Mouse (Mus musculus) left cerebral cortex, adult 9 months (tissue): Measurements from ENCODE around the gene Slc9a9.

ENCODE experiments used
- DNase-seq, 2 experiments: peaks; one replicate each; pipeline ENCODE4 v3.0.0; 2022; ENCODE audit warnings: low spot score in 2 of 2

The Slc9a9 gene

GRCm38 (mm10) chr9:94732599-94733287 lies 63.0 kb downstream of the Slc9a9 start:
- no peak for DNase-seq

DNA sequence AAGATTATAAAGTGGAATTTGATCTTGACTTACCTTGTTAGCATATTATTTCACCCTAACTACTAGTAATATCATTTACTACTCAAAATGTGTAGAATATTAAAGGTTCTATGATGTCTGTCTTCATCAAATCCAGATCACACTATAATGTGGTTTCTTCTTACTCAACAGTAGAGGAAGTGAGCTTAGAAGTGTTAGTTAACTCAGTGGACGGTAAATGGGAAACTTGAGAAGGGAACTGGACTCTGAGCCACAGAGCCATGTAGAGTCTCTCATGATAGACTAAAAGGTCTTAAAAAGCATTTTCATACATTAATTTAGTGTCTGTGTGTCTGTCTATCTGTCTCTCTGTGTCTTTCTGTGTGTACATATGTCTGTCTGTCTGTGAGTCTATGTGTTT lies 64.6 kb downstream of the Slc9a9 start:
- no peak for DNase-seq

DNA sequence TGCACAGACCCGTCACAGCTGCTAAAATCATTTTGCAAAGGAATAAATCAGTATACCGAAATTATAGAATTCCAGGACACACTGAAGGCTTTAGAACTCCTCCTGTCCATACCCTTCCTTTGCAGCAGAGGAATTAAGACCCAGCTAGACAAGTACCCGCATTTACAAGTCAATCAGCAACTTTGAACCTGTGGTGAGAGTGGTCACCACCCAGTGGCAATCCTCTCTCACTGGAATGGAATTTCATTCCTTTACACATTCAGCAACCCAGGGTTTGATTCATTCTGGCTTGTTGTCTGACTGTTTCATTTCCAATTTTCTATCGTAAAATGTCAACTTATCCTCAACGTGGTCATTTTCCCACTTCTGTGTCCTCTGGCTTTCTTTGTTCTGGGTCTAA lies 67.5 kb downstream of the Slc9a9 start:
- DNase-seq = no peak

DNA sequence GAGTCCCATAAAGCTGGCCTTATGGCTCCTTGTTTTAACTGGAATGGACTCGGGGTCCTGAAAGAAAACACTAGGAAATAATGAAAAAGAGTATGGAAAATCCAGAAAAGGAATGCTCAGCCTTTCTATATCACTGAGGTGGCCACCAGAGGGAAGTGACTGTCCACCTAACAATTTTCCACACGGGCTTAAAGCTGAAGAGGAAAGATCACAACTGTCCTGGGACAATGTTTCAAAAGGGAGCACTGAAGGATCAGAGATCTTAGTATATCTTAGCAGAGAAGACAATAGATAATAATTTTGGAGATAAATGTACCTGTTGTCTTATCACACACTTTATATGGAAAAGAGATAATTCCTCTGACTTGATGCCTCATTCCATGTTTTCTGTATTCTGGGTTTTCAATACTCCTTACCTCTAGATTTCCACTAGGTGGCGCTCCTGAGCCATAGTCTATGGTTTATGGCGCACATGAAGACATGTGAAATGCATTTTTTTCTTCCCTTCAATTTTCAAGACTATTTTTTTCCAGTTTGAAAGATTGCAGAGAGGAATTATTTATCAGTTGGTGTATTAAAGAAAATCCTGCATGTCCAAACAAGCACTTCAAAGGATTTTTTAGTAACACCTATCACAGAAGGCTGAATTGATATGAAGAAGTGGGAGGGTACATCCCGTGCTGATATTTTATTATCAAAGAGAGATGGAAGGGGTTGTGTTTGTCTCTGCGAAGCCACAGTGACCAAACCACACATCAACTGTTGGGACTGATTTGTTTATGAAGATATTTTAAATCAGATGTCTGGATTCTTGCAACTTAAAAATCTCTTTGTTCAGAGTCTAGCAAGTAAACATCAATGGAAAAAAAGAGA lies 69.1 kb downstream of the Slc9a9 start:
- DNase-seq = peak; percentile 27 to 68

DNA sequence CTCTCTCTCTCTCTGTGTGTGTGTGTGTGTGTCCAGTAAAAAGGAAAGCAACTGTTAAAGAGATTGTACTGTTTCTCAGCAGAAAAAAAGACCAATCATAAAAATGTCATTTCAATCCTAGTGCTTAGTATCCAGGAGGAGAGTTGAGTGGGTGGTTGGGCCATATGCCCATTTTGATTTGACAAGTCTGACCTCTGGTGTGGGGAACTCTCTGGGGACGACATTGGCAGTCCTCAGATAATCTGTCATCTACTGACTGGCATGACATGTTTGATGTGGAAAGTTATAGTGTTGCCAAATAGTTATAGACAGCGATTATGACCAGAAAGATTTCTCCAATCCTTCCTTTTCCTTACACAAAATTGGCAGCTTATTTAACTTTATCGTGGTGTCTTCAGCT lies 71.1 kb downstream of the Slc9a9 start:
- no peak for DNase-seq

DNA sequence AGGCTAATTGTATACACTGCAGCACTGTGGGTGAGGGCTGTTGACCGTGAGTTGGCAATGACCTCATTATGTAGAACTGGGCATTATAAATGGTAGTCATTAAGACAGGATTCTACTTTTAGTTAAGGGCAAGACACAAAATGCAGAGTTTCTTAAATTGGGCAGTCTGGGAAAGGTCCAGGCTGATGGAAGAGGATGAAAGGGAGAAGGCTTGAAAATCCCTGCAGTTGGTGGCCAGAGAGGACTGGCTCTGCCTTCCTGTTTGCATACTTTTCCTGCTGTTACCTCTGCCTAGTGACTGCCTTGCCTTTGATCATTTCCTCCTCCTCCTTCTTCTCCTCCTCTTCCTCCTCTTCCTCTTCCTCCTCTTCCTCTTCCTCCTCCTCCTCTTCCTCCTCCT lies 73.6 kb downstream of the Slc9a9 start:
- DNase-seq = no peak

GRCm38 (mm10) chr9:94748503-94748902 lies 78.8 kb downstream of the Slc9a9 start:
- DNase-seq = no peak

DNA sequence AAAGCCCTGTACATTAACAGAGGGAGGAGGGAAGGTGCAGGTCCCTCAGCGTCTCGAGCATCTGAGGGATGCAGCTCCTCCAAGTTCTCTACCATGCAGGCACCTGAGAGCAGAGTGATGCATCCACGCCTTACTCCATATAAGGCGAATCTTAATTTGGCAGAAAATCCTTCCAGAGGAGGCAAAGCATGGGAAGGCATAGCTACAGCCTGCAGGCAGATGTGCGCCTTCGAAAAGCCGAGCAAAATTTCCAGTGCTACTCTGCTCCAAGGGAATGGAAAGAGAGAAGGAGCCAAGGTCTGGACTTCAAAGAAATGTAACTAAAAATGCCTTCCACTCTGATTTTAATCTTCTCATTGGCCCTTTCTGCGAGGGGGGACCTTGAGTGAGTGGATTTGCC lies 80.5 kb downstream of the Slc9a9 start:
- DNase-seq = no peak

GRCm38 (mm10) chr9:94750935-94751637 lies 81.4 kb downstream of the Slc9a9 start:
- no peak for DNase-seq

- no peak for DNase-seq
Observed at GRCm38 (mm10) chr9:94751638-94752021, 81.9 kb downstream of the Slc9a9 start.

GRCm38 (mm10) chr9:94752121-94752520 lies 82.4 kb downstream of the Slc9a9 start:
- no peak for DNase-seq

- no peak for DNase-seq
Observed at GRCm38 (mm10) chr9:94759904-94760303, 90.2 kb downstream of the Slc9a9 start.

- no peak for DNase-seq
Observed at GRCm38 (mm10) chr9:94768114-94768513, 98.4 kb downstream of the Slc9a9 start.

DNA sequence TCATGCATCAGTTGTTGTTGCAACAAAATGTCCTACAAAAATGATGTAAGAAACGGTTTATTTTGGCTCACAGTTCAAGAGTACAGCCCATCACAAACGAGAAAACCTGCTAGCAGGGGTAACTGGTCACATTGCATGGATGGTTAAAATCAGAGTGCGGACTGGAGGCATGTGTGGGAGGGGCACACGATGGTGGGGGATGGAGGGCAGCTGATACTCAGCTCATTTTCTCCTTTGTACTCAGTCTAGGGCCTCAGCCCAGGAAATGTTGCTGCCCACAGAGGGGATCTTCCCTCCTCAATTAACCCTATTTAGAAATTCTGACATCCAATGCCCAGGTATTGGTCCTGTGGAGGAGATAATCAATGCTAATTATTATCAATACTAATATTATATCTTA lies 98.8 kb downstream of the Slc9a9 start:
- no peak for DNase-seq

GRCm38 (mm10) chr9:94773357-94773756 lies 103.6 kb downstream of the Slc9a9 start:
- no peak for DNase-seq

DNA sequence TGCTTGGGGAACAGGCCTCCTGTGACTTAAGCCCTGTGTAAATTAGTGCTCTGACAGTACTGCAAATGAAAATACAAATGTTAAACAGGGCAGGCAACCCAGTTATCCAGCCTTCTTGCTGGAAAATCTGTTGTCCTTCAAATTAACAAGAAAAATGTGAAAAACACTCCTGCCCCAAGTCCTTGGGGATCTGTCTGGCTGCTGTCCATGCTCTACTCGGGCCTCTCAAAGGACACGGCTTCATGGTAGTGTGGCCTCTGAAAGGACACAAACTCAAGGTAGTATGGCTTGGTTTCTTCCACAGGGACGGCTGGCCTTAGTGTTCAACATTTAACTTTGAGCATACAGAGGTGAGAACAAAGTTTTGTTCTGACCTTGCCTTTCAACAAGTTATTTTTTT lies 118.6 kb downstream of the Slc9a9 start:
- DNase-seq = no peak

- no peak for DNase-seq
Observed at GRCm38 (mm10) chr9:94790966-94791365, 121.3 kb downstream of the Slc9a9 start.

DNA sequence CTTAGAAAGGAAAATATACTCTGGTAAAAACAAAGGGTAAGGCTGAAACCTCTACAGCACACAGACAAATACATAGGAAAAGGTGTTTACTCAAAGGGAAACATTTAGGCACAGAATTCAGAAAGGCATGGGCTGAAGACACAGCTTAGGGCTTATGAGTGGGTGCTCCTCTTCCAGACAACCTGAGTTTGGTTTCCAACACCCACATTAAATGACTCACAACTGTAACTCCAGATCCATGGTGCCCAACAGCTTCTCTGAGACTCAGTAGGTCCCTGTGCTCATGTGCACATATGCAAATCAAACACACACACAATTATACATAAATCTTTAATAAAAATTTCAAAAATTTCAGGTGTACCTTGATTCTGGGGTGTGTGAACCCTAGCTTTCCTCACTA lies 133.4 kb downstream of the Slc9a9 start:
- DNase-seq = no peak

DNA sequence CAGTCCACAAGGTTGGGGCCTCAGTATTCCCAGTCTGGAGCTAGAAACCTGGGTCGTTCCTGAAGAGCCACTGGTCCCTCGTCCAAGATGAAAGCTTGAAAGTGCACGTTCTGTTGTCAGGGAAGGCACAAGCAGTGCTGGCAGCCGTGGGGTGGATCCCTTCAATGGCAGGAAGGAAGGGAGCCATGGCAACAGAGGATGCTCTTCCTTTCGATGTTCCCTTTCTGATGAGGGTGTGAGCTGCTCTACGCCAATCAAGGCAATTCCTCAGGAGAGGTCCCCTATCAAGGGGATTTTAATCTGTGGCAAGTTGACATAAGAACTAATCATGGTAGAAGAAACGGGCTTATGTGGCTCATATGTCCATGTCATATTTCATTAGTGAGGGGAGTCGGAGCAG lies 135.8 kb downstream of the Slc9a9 start:
- no peak for DNase-seq

DNA sequence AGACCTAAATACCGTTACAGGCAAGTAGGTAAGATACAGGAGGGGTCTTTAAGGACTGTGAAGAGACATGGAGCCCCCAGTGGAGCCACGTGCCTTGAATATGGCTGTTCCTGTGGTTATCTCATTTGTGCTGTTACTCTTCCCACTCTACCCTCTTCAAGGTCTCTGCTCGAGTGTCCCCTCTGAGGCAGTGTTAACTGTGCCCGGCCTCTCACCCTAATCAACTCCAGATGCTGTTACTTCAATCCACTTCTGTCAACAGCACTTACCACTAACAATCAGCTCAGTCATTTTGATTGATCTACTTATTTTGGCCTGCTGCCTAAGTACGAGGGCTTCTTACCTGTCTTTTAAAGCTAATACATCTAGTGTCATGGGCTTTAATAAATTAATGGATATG lies 145.8 kb downstream of the Slc9a9 start:
- no peak for DNase-seq

GRCm38 (mm10) chr9:94821268-94821667 lies 151.6 kb downstream of the Slc9a9 start:
- no peak for DNase-seq

GRCm38 (mm10) chr9:94833836-94834235 lies 164.1 kb downstream of the Slc9a9 start:
- DNase-seq = no peak

DNA sequence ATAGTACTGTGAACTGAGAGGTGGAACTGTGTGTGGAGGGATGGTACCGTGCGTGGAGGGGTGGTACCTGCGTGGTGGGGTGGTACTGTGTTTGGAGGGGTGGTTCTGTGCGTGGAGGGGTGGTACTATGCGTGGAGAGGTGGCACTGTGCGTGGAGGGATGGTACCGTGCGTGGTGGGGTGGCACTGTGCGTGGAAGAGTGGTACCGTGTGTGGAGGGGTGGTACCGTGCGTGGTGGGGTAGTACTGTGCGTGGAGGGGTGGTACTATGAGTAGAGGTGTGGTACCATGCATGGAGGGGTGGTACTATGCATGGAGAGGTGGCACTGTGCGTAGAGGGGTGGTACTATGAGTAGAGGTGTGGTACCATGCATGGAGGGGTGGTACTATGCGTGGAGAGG lies 167.7 kb downstream of the Slc9a9 start:
- no peak for DNase-seq
